Mouse (Mus musculus) embryonic facial prominence, embryonic 11.5 days (tissue): ENCODE results near the gene Cadps2. TPM values are rescaled to one million over a fixed set of nuclear protein-coding genes. Genes with fewer than 3 reads are reported as not detected.

Experiments used
- ATAC-seq: fragments of 200-750 bp; cut with Nextera tagmentation; replicated peaks from 2 replicates; pipeline ENCODE4 v1.8.0; 2017; ENCODE audit warnings: low read depth; ENCODE audit not compliant: insufficient number of reproducible peaks, low FRiP score, low TSS enrichment
- DNase-seq: peaks from one replicate; pipeline ENCODE4 v3.0.0-alpha.2; 2015; ENCODE audit warnings: low spot score
- H3K27ac ChIP-seq: fragments of 300-500 bp; sonication (generic); replicated peaks from 2 replicates; pipeline ENCODE4 v1.5.1; 2014; ENCODE audit warnings: mild to moderate bottlenecking, low read depth, low read length, control low read depth
- H3K27me3 ChIP-seq: fragments of 300-500 bp; sonication (generic); 2 replicates; pipeline ENCODE4 v1.6.1; 2014; ENCODE audit warnings: mild to moderate bottlenecking, low read length, moderate library complexity, mixed read lengths; ENCODE audit not compliant: control insufficient read depth, insufficient read depth
- H3K36me3 ChIP-seq: fragments of 300-500 bp; sonication (generic); replicated peaks from 2 replicates; pipeline ENCODE4 v1.6.1; 2014; ENCODE audit warnings: low read depth, mild to moderate bottlenecking, low read length, moderate library complexity, mixed read lengths; ENCODE audit not compliant: control insufficient read depth, insufficient read depth
- H3K4me1 ChIP-seq: fragments of 300-500 bp; sonication (generic); 2 replicates; pipeline ENCODE4 v1.6.1; 2014; ENCODE audit warnings: low read length, mixed read lengths; ENCODE audit not compliant: control insufficient read depth, insufficient read depth
- H3K4me2 ChIP-seq: fragments of 300-500 bp; sonication (generic); 2 replicates; pipeline ENCODE4 v1.6.1; 2014; ENCODE audit warnings: low read depth, mild to moderate bottlenecking, control low read depth, low read length, moderate library complexity
- H3K4me3 ChIP-seq: fragments of 300-500 bp; sonication (generic); 2 replicates; pipeline ENCODE4 v1.5.1; 2014; ENCODE audit warnings: low read depth, low read length, control low read depth
- H3K9ac ChIP-seq: fragments of 300-500 bp; sonication (generic); replicated peaks from 2 replicates; pipeline ENCODE4 v1.6.1; 2014; ENCODE audit warnings: mild to moderate bottlenecking, control low read depth, low read length
- H3K9me3 ChIP-seq: fragments of 300-500 bp; sonication (generic); replicated peaks from 2 replicates; pipeline ENCODE4 v1.6.1; 2016; ENCODE audit warnings: mild to moderate bottlenecking, low read length, inconsistent platforms, mixed read lengths; ENCODE audit not compliant: control insufficient read depth
- WGBS: fragments of 180-500 bp; shearing (Covaris S2); extraction: QIAGEN DNeasy Blood & Tissue Kit; methylation state at CpG from one replicate; pipeline ENCODE4 v1.1.7; 2014; 5-methylcytosine and 5-hydroxymethylcytosine counted together
- polyA plus RNA-seq: library from polyadenylated mRNA; unstranded; fragments of >200 nt; fragmentation: Nextera tagmentation; extraction: Ambion mirVana; gene quantifications from 2 replicates; pipeline ENCODE4 v1.2.1, GENCODE M21; 2014

The Cadps2 gene
- 2.8 and 3.6 TPM in 2 replicates for polyA plus RNA-seq

- peak; percentile 79 for ATAC-seq
- H3K27ac ChIP-seq = no peak within 1 kb of the TSS
- under 1% methylated on average over 99 of the region's 114 CpGs for WGBS
These were observed at the start of gene Cadps2 for GRCm38 (mm10) chr6:23839009-23839811. Cadps2 (minus strand) TSS chr6:23839421.

DNA sequence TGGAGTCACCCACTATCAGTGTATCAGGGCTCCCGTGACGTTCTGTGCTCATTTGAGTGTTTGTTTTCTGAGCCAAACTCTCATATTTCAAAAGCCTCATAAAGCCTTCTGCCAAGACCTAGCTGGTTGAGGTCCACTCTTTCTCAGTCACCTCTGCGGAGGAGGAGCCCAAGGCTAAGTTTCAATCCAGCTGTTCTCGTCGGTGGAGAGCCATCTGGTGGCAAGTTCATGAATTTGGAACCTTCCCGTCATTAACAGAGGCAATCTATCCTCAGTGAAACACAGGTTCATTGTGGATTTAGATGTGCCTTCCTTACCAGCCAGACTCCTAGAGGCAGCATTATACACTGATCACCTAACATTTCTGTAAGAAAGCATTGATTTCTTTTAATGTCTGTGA, 47.2 kb upstream of the Cadps2 start:
- Histone ChIP-seq H3K4me2 (no peak overlapping the region), H3K36me3 (no peaks in the 10 kb centered on the region), H3K4me3 (no peak overlapping the region), H3K9me3 (no peaks in the 10 kb centered on the region), H3K4me1 (no peaks in the 10 kb centered on the region), H3K9ac (no peak overlapping the region), H3K27ac (no peak overlapping the region), H3K27me3 (no peaks in the 10 kb centered on the region)
- 19% methylated on average over 6 of the region's 6 CpGs for WGBS
- DNase-seq (peak; percentile 64), ATAC-seq (0 out of 2 replicates have a peak, but pooled peaks have one; percentile 29)

More at GRCm38 (mm10) chr6:23839009-23839811, at the start of gene Cadps2:
- no peaks in the 10 kb centered on the region for H3K9me3 ChIP-seq
- no peaks in the 10 kb centered on the region; the same call in 1 of the 2 replicates for H3K4me1 ChIP-seq
- H3K4me2 ChIP-seq = peak within 1 kb of the TSS; percentile 92
- peak; percentile 54 for DNase-seq
- H3K27me3 ChIP-seq = peaks cover 13% of the 10 kb centered on the region
- peak within 1 kb of the TSS; percentile 53 for H3K4me3 ChIP-seq
- H3K9ac ChIP-seq = peak within 1 kb of the TSS; percentile 60
- no peaks in the 10 kb centered on the region for H3K36me3 ChIP-seq

- WGBS = 51% methylated on average over 4 of the region's 4 CpGs
- Histone ChIP-seq H3K4me2 (no peak overlapping the region), H3K4me3 (no peak overlapping the region), H3K4me1 (no peaks in the 10 kb centered on the region), H3K9ac (no peak overlapping the region), H3K9me3 (no peaks in the 10 kb centered on the region), H3K27ac (no peak overlapping the region), H3K36me3 (no peaks in the 10 kb centered on the region), H3K27me3 (no peaks in the 10 kb centered on the region)
- ATAC-seq (no peak), DNase-seq (peak; percentile 22)
These were observed 37.7 kb upstream of the Cadps2 start for GRCm38 (mm10) chr6:23876765-23877408.

GRCm38 (mm10) chr6:23876363-23876762, 37.1 kb upstream of the Cadps2 start:
- no peak overlapping the region for H3K4me2 ChIP-seq
- H3K36me3 ChIP-seq = no peaks in the 10 kb centered on the region
- DNase-seq (no peak), ATAC-seq (no peak)
- H3K27me3 ChIP-seq = no peaks in the 10 kb centered on the region
- no peak overlapping the region for H3K9ac ChIP-seq
- H3K27ac ChIP-seq = no peak overlapping the region
- H3K9me3 ChIP-seq = no peaks in the 10 kb centered on the region
- no peak overlapping the region for H3K4me3 ChIP-seq
- no peaks in the 10 kb centered on the region for H3K4me1 ChIP-seq
- WGBS = 52% methylated on average over 4 of the region's 4 CpGs

- Histone ChIP-seq H3K4me2 (no peak overlapping the region), H3K4me3 (no peak overlapping the region), H3K27me3 (no peaks in the 10 kb centered on the region), H3K9ac (no peak overlapping the region), H3K36me3 (no peaks in the 10 kb centered on the region), H3K27ac (no peak overlapping the region), H3K9me3 (no peaks in the 10 kb centered on the region), H3K4me1 (no peaks in the 10 kb centered on the region)
- DNase-seq (no peak), ATAC-seq (no peak)
- WGBS = 78% methylated on average over 4 of the region's 4 CpGs
These were observed 34.6 kb upstream of the Cadps2 start for GRCm38 (mm10) chr6:23873812-23874211.

DNA sequence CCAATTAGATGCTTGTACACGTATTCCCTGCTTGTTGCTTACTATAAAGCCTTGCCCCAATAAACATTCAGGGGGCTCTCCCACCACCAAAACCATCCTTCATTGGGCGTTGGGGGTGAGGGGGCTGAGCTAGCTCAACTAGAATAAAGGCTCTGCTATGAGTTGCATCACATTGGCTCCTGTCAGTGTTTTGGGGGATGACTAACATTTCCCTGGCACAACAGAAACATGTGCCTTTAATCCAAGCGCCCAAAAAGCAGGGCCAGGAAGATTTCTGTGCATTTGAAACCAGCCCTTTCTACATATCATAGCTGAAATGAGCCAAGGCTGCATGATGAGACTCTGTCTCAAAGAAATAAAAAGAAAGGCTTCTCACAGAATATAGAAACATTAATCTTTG, 34.0 kb upstream of the Cadps2 start:
- WGBS = 83% methylated on average over 3 of the region's 3 CpGs

DNA sequence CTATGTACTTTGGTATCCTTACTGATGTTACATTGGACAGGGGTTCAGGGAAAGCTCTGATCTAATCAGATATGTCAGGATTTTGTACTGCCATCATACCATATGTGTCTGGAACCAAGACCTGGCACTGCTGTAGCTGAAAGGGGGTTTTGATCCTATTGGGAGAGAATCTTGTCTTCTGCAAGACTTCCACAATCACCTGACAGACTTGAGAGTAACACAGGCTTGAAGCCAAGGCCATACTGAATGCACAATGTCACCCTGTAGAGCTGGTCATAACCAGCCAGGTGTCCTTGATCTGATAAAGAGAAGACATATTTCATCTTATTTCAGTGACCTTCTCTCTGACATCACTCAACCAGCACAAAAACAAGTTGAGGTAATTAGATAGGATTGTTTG, 30.8 kb upstream of the Cadps2 start:
- DNase-seq = no peak
- no peak overlapping the region for H3K9ac ChIP-seq
- no peak for ATAC-seq

More for the DNA sequence above, 34.0 kb upstream of the Cadps2 start:
- ATAC-seq = no peak
- no peak overlapping the region for H3K9ac ChIP-seq
- no peak overlapping the region for H3K4me2 ChIP-seq
- no peak for DNase-seq
- H3K4me3 ChIP-seq = no peak overlapping the region
- H3K4me1 ChIP-seq = no peaks in the 10 kb centered on the region
- H3K9me3 ChIP-seq = no peaks in the 10 kb centered on the region
- H3K27ac ChIP-seq = no peak overlapping the region
- no peaks in the 10 kb centered on the region for H3K27me3 ChIP-seq
- H3K36me3 ChIP-seq = no peaks in the 10 kb centered on the region

GRCm38 (mm10) chr6:23866298-23866697, 27.1 kb upstream of the Cadps2 start:
- Histone ChIP-seq H3K9ac (no peak overlapping the region), H3K9me3 (no peaks in the 10 kb centered on the region), H3K4me3 (no peak overlapping the region), H3K4me2 (no peak overlapping the region), H3K4me1 (no peaks in the 10 kb centered on the region), H3K36me3 (no peaks in the 10 kb centered on the region), H3K27me3 (no peaks in the 10 kb centered on the region), H3K27ac (no peak overlapping the region)
- DNase-seq = no peak
- 87% methylated on average over 7 of the region's 7 CpGs for WGBS
- no peak for ATAC-seq

More for the DNA sequence above, 30.8 kb upstream of the Cadps2 start:
- no peak overlapping the region for H3K27ac ChIP-seq
- H3K4me3 ChIP-seq = no peak overlapping the region
- H3K36me3 ChIP-seq = no peaks in the 10 kb centered on the region
- no peaks in the 10 kb centered on the region for H3K4me1 ChIP-seq
- no peak overlapping the region for H3K4me2 ChIP-seq
- no peaks in the 10 kb centered on the region for H3K27me3 ChIP-seq
- H3K9me3 ChIP-seq = no peaks in the 10 kb centered on the region
